Mouse (Mus musculus) small intestine, adult 2 months (tissue): Measurements from ENCODE around the gene Ctbp1.

Experiments used
- CTCF ChIP-seq: fragments of 200-500 bp; IDR thresholded peaks from 2 replicates; pipeline ENCODE4 v1.5.1; 2012; ENCODE audit warnings: low read depth, mild to moderate bottlenecking, control low read depth, inconsistent platforms, low read length, moderate library complexity, mixed read lengths; ENCODE audit not compliant: insufficient replicate concordance, insufficient read length; ENCODE audit errors: extremely low read depth
- POLR2A ChIP-seq: fragments of 200-500 bp; IDR thresholded peaks from 2 replicates; pipeline ENCODE4 v1.6.1; 2012; ENCODE audit warnings: low read depth, mild to moderate bottlenecking, control low read depth, inconsistent platforms, low read length, moderate library complexity

DNA sequence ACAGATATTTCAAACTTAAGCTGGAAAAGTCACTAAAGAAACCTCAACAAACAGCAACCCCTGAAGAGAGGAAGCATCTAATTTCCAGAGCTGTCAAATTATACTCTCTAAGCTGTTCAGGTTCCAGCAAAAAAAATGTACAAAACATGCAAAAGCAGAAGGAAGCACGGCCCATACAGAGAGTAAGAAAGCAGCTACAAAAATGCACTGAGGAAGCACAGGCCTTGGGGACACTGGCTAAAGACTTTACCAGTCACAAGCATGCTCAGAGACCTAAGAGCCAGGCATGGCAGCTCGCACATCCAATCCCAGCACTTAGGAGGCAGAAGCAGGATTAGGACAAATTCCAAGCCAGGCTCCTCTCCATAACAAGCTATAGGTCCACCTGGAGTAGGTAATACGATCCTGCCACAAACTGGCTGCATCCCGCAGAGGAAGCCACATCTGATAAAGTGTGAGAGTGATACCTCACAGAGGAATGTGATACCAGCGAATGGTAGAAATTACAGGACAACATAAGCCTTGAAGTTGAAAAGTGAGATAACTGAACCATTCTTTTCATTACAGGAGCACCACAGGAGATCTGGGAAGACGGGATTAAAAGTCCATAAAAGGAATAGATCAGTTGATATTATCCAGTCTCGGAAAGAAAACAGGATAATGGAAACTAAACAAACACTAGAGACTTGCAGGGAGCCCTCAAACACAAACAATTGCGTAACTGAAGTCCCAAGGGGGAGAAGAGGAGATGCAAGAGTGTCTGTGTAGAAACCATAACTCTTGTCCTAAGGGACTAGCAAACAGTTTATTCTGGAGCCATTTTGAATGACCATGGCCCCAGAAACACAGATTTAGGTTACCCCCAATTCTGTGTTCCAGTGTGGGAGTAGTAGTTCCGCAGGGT, 51.7 kb downstream of the Ctbp1 start:
- TF ChIP-seq CTCF (no peak), POLR2A (no peak)
